Mouse (Mus musculus): Measurements from ENCODE around the gene Nedd9. TPM values are rescaled to one million over a fixed set of nuclear protein-coding genes. Genes with fewer than 3 reads are reported as not detected.

Gene Nedd9
- total and polyA plus RNA-seq, 3 experiments: 41.3 to 48.7 (median 42.5) TPM

DNA sequence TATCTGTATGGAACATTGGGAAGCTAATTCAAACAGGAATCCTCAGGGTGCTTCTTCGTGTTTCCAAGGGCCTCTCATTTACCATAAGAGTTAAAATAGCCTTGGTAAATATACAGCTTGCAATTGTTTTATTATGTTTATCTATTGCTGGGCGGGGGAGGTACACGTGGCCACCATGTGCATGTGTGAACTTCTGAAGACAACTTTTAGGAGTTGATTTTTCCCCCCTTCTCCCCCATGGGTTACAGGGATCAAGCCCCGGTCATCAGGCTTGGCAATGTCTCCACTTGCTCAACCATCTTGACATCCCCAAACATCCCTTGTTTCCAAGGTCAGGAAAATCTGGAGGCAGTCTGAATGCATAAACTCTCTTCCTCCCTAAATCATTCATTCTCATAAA is 25.1 kb upstream of the Nedd9 start:
- no peak overlapping the region for H3K27ac ChIP-seq (ENCODE audit: insufficient read depth, low read depth)
- DNase-seq (ENCODE audit: extremely low read depth): no peak
- peaks cover 3 to 27% of the 10 kb centered on the region in 2 experiments; a peak in 3 of 4 replicates for H3K4me1 ChIP-seq (ENCODE audit: control insufficient read depth in 1 of 2, insufficient read depth in 2 of 2)
- TF ChIP-seq MAX (IDR thresholded peaks at IDR 0.05; ENCODE audit: low read length) (no peak), SMC3 (IDR thresholded peaks at IDR 0.05; ENCODE audit: low read depth, low read length) (no peak), POLR2AphosphoS2 (IDR thresholded peaks at IDR 0.05; ENCODE audit: low read depth, low read length) (no peak), UBTF (IDR thresholded peaks at IDR 0.05; ENCODE audit: low read depth, low read length) (no peak), RAD21 (IDR thresholded peaks at IDR 0.05; ENCODE audit: low read depth, low read length) (no peak), JUND (conservative IDR thresholded peaks at IDR 0.05; ENCODE audit: low read depth, low read length) (no peak), NELFE (IDR thresholded peaks at IDR 0.05; ENCODE audit: low read depth, low read length) (no peak), EP300 (IDR thresholded peaks at IDR 0.05; ENCODE audit: low read length) (no peak), CHD1 (IDR thresholded peaks at IDR 0.05; ENCODE audit: low read depth, low read length) (no peak), ZNF384 (IDR thresholded peaks at IDR 0.05; ENCODE audit: low read depth, low read length) (no peak), MEF2A (IDR thresholded peaks at IDR 0.05; ENCODE audit: borderline replicate concordance, low read depth, low read length) (no peak), BHLHE40 (IDR thresholded peaks at IDR 0.05; ENCODE audit: low read depth, low read length) (no peak), KAT2A (IDR thresholded peaks at IDR 0.05; ENCODE audit: insufficient replicate concordance, low read length) (no peak), TBP (conservative IDR thresholded peaks at IDR 0.05; ENCODE audit: low read depth, low read length) (no peak), POLR2A (IDR thresholded peaks at IDR 0.05; ENCODE audit: low read depth, low read length) (no peak), NRF1 (IDR thresholded peaks at IDR 0.05; ENCODE audit: low read depth, low read length) (no peak), PAX5 (IDR thresholded peaks at IDR 0.05; ENCODE audit: low read length) (no peak), ZC3H11A (IDR thresholded peaks at IDR 0.05; ENCODE audit: low read depth, low read length) (no peak)
- in situ Hi-C loops (cut with MboI; ENCODE audit: low pct_ligation_motif_present, low pct_unique_long_range_greater_than_20kb, low sequenced_read_pairs) (no loop called here), dilution Hi-C loops (cut with MboI; ENCODE audit: extremely low pct_ligation_motif_present, extremely low pct_unique_long_range_greater_than_20kb, low sequenced_read_pairs) (no loop called here)
- H3K4me2 ChIP-seq (ENCODE audit: insufficient read depth, low read depth, poor library complexity, severe bottlenecking): no peak overlapping the region
- H3K79me2 ChIP-seq (replicated peaks; ENCODE audit: control insufficient read depth, extremely low read depth, insufficient read depth, poor library complexity, severe bottlenecking): no peaks in the 10 kb centered on the region
- H3K36me3 ChIP-seq (replicated peaks in 1 of 2; ENCODE audit: control insufficient read depth in 1 of 2, insufficient read depth in 1 of 2, low read length in 1 of 2): no peaks in the 10 kb centered on the region
- no peak overlapping the region for H3K4me3 ChIP-seq (replicated peaks in 1 of 3; ENCODE audit: low read depth in 2 of 3, low read length in 2 of 3, poor library complexity in 1 of 3)
- H3K9ac ChIP-seq (ENCODE audit: insufficient read depth, low read depth): no peak overlapping the region
- no peaks in the 10 kb centered on the region for H3K9me3 ChIP-seq (replicated peaks; ENCODE audit: low read length)
- H3K27me3 ChIP-seq (replicated peaks): no peaks in the 10 kb centered on the region

GRCm38 (mm10) chr13:41510631-41511419 is 23.7 kb upstream of the Nedd9 start:
- Histone ChIP-seq H3K27ac (ENCODE audit: insufficient read depth, low read depth) (no peak overlapping the region), H3K9me3 (replicated peaks; ENCODE audit: low read length) (no peaks in the 10 kb centered on the region)
- in situ Hi-C loops (cut with MboI; ENCODE audit: low pct_ligation_motif_present, low pct_unique_long_range_greater_than_20kb, low sequenced_read_pairs): no loop called here

More at GRCm38 (mm10) chr13:41510631-41511419, 23.7 kb upstream of the Nedd9 start:
- H3K4me3 ChIP-seq (replicated peaks in 1 of 3; ENCODE audit: low read depth in 2 of 3, low read length in 2 of 3, poor library complexity in 1 of 3): no peak overlapping the region
- H3K9ac ChIP-seq (ENCODE audit: insufficient read depth, low read depth): no peak overlapping the region
- dilution Hi-C loops (cut with MboI; ENCODE audit: extremely low pct_ligation_motif_present, extremely low pct_unique_long_range_greater_than_20kb, low sequenced_read_pairs): no loop called here
- no peaks in the 10 kb centered on the region for H3K79me2 ChIP-seq (replicated peaks; ENCODE audit: control insufficient read depth, extremely low read depth, insufficient read depth, poor library complexity, severe bottlenecking)
- TF ChIP-seq NRF1 (IDR thresholded peaks at IDR 0.05; ENCODE audit: low read depth, low read length) (no peak), ELF1 (IDR thresholded peaks at IDR 0.05; ENCODE audit: low read depth, low read length) (no peak), SIN3A (IDR thresholded peaks at IDR 0.05; ENCODE audit: low read length) (no peak)
- no peaks in the 10 kb centered on the region for H3K27me3 ChIP-seq (replicated peaks)
- H3K36me3 ChIP-seq (replicated peaks in 1 of 2; ENCODE audit: control insufficient read depth in 1 of 2, insufficient read depth in 1 of 2, low read length in 1 of 2): no peaks in the 10 kb centered on the region
- peaks cover 8 to 34% of the 10 kb centered on the region in 2 experiments for H3K4me1 ChIP-seq (ENCODE audit: control insufficient read depth in 1 of 2, insufficient read depth in 2 of 2)
- no peak overlapping the region for H3K4me2 ChIP-seq (ENCODE audit: insufficient read depth, low read depth, poor library complexity, severe bottlenecking)
- DNase-seq (ENCODE audit: extremely low read depth): no peak
